Mouse (Mus musculus): ENCODE measurements at regions not wholly inside any gene's neighbourhood (a gene's known extent, or its start where the extent isn't known, plus 50 kb on each side); places are given as distances from the start of the nearest gene placed in this dataset.

DNA sequence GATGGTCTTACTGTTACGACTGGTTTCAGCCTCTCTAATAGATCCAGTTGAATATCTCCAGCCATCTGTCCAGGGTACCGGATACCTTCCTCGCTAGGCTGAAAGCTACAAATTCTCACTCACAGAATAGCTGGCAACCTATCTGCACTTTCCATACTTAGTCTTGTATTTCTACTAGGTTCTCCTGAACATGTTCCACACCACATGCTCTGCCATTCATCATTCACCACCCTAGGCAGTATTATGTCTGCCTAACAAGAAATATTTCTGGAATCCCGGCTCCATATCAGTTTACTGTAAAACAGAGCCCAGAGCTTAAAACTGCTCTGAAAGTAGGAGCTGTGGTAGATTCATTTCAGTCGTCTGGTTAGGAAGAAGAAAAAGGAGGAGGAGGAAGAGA is 1224.5 kb upstream of the Lrrc6 start:
- DNase-seq: no peak

GRCm38 (mm10) chr15:67714203-67714602 is 1213.5 kb upstream of the Lrrc6 start:
- no peak for DNase-seq

- no peak for DNase-seq
Measured at GRCm38 (mm10) chr15:67686140-67686539, 1185.4 kb upstream of the Lrrc6 start.

GRCm38 (mm10) chr15:67673276-67673675 is 1172.6 kb upstream of the Lrrc6 start:
- DNase-seq: no peak

DNA sequence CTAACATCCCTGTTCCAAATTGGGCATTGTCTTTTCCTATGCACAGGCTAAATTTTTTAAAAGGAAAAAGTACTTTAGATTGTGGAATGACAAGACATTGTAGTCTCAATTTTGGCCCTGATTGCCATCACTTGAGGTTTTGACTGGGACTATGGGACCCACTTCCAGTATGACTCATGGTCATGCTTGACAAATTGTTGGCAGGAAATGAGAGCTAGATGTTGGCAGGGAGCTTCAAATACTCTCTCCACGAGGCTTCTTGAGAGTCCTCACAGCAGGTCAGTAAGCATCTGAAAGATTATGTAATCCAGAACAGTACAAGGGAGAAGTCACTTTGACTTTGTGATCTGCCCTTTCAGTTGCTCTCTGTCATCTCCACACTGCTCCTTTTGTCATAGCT is 1135.4 kb upstream of the Lrrc6 start:
- no peak for DNase-seq

- no peak for DNase-seq
Measured at GRCm38 (mm10) chr15:67626704-67627287, 1126.1 kb upstream of the Lrrc6 start.

DNA sequence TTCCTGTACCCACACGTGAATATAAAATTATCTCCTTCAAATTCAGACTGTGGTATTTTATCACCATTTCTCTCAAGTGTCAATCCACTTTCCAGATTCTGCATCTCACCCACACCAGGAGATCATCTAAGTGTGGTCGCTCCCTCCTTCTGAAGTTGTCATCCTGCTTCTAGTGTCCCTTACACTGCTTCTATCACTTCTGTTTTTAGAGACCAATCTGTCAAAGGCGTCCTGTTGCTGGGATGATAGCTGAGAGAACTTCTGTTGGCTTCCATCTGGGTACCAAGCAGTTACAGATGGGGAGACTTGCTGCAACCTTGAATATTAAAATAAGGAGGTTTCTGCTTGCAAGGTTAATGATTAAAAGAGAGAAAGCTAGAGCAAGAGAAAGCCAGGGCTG is 1111.2 kb upstream of the Lrrc6 start:
- DNase-seq: peak; percentile 2

DNA sequence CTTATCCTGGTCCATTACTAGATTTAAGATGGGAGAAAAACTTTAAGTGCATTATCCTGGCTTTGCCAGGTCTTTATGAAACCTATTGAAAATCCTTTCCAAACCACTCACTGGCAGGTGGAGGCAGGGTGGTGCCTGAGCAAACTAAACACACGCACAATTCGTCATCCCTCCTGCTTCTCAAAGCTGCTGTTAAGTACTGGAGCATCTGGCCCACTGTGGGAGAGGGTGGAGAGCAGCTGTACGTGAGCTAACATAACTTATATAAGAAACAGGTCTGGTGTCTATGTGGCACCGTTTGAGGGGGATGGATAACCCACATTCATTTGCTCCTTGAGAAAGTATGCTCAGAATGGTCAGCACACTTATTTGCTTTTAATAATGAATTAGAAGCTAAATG is 1097.7 kb upstream of the Lrrc6 start:
- no peak for DNase-seq

DNA sequence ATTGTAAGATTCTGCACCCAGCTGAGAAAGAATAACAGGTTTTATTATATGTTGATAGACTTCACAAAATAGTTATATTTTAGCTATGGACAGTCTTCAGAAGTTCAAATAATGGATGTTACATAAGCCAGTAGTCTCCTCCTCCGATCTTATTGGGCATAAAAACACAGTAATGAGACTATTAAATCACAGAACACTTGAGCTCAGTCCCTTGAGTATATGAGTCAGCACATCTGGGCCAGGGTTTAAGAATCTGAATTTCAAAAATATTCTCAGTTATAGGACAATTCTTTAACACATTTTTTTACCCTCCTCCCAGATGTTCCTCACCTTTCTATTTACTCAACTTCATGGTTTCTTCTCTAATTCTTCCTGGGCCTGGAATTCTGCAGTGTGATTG is 1075.9 kb upstream of the Lrrc6 start:
- DNase-seq: no peak

- no peak for DNase-seq
Measured at GRCm38 (mm10) chr15:67571614-67572013, 1070.9 kb upstream of the Lrrc6 start.

GRCm38 (mm10) chr15:67557304-67557703 is 1056.6 kb upstream of the Lrrc6 start:
- DNase-seq: no peak

GRCm38 (mm10) chr15:67551911-67552310 is 1051.2 kb upstream of the Lrrc6 start:
- no peak for DNase-seq

DNA sequence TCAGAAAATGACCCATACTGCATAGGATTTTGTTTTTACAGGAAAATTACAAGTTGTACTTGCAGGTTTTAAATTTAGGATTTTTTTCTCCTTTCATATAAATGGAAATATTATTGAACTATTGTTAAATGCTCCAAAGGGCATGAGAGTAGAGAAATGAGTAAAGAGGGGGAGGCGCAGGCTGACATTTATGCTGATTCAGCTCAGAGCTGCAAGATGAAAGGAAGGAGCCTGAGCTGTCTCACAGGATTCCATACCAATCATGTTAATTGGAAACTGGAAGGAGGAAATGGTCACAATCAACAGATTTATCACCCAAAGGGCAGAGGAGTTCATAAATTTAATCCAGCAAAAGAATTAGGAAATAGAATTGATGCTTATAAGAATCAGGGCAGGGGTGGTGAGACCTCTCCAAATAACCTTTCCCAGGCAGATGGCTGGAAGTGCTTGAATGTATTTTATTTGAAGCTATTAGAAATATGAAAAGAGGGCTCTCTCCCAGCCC is 1046.2 kb upstream of the Lrrc6 start:
- peak; percentile 3 for DNase-seq

GRCm38 (mm10) chr15:67545745-67546144 is 1045.0 kb upstream of the Lrrc6 start:
- DNase-seq: no peak

- no peak for DNase-seq
Measured at GRCm38 (mm10) chr15:67513722-67514121, 1013.0 kb upstream of the Lrrc6 start.

DNA sequence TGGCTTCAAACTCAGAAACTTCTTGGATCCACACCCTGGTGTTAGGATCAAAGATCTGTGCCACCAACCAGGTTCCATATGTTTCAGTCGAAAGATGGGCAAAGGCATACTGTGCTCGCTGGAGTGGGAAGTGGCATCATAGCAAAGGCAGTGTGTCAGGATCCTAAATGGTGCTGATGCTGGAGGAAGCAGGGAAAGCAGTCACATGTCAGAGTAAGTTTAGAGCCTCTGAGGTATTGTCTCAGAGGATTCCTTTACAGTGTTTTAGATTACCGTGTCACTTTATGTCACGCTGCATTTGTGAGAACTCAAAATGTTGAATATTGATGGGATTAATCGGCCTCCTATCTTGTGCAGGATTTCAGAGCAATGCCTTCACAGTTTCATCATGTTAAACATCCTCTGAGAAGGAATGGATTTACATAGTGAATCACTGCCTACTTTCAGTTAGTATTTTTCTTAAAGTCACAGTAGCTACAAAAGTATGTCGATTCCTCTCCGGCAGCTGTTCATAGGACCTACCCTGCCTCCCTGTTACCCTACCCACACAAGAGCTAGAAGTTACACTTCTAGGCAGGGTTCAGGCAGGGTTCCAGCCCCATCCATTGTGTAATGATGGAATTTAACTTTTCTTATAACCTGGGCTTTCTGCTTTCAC is 994.4 kb upstream of the Lrrc6 start:
- no peak for DNase-seq

GRCm38 (mm10) chr15:67481733-67482132 is 981.0 kb upstream of the Lrrc6 start:
- DNase-seq: no peak

GRCm38 (mm10) chr15:67474325-67474724 is 973.6 kb upstream of the Lrrc6 start:
- DNase-seq: no peak

- no peak for DNase-seq
Measured at GRCm38 (mm10) chr15:67472979-67473378, 972.3 kb upstream of the Lrrc6 start.

DNA sequence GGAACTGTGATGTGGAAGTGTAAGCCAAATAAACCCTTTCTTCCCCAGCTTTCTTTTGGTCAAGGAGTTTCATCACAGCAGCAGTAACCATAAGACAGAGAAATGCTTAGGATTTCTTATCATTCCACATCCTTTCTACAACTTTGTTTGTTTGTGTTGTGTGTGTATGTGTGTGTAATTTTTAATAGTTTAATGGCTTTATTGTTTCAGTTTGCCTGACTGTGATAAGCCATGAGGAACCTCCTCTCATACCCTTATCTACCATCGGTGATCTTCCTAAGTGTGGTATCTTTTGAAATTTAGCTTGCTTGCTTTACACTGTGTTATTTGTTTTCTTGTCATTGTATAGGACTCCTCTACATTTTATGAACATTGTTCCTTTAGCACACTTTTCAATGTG is 970.6 kb upstream of the Lrrc6 start:
- no peak for DNase-seq

- DNase-seq: no peak
Measured at GRCm38 (mm10) chr15:67470036-67470435, 969.3 kb upstream of the Lrrc6 start.

- no peak for DNase-seq
Measured at GRCm38 (mm10) chr15:67467404-67468345, 967.0 kb upstream of the Lrrc6 start.

GRCm38 (mm10) chr15:67462863-67463262 is 962.2 kb upstream of the Lrrc6 start:
- no peak for DNase-seq

GRCm38 (mm10) chr15:67460384-67460783 is 959.7 kb upstream of the Lrrc6 start:
- no peak for DNase-seq
